Mouse (Mus musculus) gastrocnemius, adult 8-10 months (tissue): ENCODE measurements around the gene Cntnap2. TPM values are rescaled to one million over a fixed set of nuclear protein-coding genes. Genes with fewer than 3 reads are reported as not detected.

Experiments
- DNase-seq, 2 experiments: peaks; one replicate each; pipeline ENCODE4 v3.0.0; 2022; ENCODE audit warnings: low spot score in 2 of 2
- total RNA-seq, 4 experiments: library from RNA; stranded (reverse); gene quantifications; 2 replicates each; pipeline ENCODE4 v1.2.4; 2022

The Cntnap2 gene
- total RNA-seq, 4 experiments from 2014 or later: 4.4 to 9.3 (median 6.0) TPM

DNA sequence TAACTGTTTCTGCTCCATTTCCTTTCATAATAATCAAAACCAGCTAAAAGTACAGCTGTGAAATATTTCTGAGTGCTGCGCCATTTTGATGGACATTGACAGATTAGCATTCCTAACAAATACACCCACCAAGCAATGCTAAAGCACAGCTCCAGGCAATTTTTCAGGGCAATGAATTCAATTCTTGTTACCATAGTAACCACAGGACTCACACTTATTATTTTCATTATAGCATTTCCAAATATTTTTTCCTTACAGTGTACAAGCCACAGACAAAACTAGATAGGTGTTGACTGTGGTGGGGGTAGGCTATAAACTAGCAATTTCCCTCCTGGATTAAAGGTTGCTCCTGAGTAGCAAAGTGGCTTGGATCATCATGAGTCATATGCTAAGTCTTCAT is 2284.1 kb downstream of the Cntnap2 start:
- no peak for DNase-seq

DNA sequence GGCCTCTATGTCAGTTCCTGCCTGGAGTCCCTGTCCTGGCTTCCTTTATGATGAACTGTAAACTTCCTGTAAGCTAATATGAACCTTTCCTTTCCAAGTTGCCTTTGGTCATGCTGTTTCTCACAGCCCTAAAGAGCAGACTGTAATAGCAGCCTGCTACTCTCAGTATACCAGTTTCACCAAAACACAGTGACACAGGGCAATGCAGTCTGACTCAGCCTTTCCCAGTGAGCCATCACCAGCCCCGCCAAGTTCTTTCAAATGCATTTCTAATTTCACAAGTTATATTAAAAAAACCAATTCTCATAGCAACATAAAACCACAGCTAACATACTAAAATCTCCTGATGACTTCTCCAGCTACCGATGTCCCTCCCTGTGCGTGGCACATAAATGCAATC is 2285.5 kb downstream of the Cntnap2 start:
- no peak for DNase-seq

DNA sequence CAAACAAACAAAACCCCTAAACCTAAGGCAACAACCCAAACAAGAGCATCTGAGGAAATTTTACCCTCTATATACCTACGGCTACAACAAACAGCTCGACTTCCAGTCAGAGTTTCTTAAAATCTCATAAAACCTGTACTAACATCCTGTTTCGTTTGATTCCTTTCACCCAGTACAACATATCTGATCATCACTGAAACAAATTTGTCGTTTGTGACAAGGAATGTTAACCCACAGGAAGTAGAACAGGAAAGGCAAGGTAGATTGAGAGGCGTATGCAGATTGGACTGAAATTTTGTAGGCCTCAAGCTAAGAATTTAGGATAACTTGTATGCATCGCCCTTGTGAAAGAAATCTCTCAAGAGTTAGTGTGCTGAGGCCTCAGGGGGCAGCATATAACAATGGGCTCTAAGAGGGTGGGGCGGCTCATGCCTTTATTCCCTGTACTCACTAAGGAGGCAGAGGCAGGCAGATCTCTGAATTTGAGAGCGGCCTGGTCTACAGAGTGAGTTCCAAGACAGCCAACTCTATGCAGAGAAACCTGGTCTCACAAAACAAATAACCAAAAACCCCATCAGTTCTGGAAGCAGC is 2291.0 kb downstream of the Cntnap2 start:
- no peak for DNase-seq
